Mouse (Mus musculus): ENCODE measurements at regions not wholly inside any gene's neighbourhood (a gene's known extent, or its start where the extent isn't known, plus 50 kb on each side); places are given as distances from the start of the nearest gene placed in this dataset.
"Not testable (repeated sequence)": the region's sequence is repeated elsewhere in the genome, so short reads cannot be mapped to it uniquely, and the experiment has no call there.

GRCm38 (mm10) chr17:63712937-63713336 is 149.9 kb upstream of the Fer start:
- DNase-seq: no peak

- DNase-seq: no peak
Measured at GRCm38 (mm10) chr17:63715687-63716086, 147.2 kb upstream of the Fer start.

GRCm38 (mm10) chr17:63716161-63716560 is 146.7 kb upstream of the Fer start:
- no peak for DNase-seq

GRCm38 (mm10) chr17:63717051-63717578 is 145.7 kb upstream of the Fer start:
- no peak for DNase-seq

- DNase-seq: no peak
Measured at GRCm38 (mm10) chr17:63718972-63719715, 143.7 kb upstream of the Fer start.

- no peak for DNase-seq
Measured at GRCm38 (mm10) chr17:63719771-63720170, 143.1 kb upstream of the Fer start.

GRCm38 (mm10) chr17:63720883-63721282 is 142.0 kb upstream of the Fer start:
- DNase-seq: no peak

GRCm38 (mm10) chr17:63722434-63723004 is 140.3 kb upstream of the Fer start:
- no peak for DNase-seq

GRCm38 (mm10) chr17:63738206-63738605 is 124.7 kb upstream of the Fer start:
- DNase-seq: no peak

GRCm38 (mm10) chr17:63739710-63740109 is 123.2 kb upstream of the Fer start:
- DNase-seq: no peak

GRCm38 (mm10) chr17:63749257-63749656 is 113.6 kb upstream of the Fer start:
- DNase-seq: not testable (repeated sequence)

GRCm38 (mm10) chr17:63754399-63754798 is 108.5 kb upstream of the Fer start:
- no peak for DNase-seq

- DNase-seq: no peak
Measured at GRCm38 (mm10) chr17:63757896-63758695, 104.8 kb upstream of the Fer start.

GRCm38 (mm10) chr17:63758817-63759404 is 104.0 kb upstream of the Fer start:
- DNase-seq: no peak

- DNase-seq: no peak
Measured at GRCm38 (mm10) chr17:63761058-63761457, 101.8 kb upstream of the Fer start.

- no peak for DNase-seq
Measured at GRCm38 (mm10) chr17:63771111-63771510, 91.8 kb upstream of the Fer start.

GRCm38 (mm10) chr17:63784381-63785116 is 78.3 kb upstream of the Fer start:
- no peak for DNase-seq

GRCm38 (mm10) chr17:63786444-63786843 is 76.4 kb upstream of the Fer start:
- DNase-seq: no peak

GRCm38 (mm10) chr17:63794352-63794751 is 68.5 kb upstream of the Fer start:
- no peak for DNase-seq

- no peak for DNase-seq
Measured at GRCm38 (mm10) chr17:63798381-63798780, 64.5 kb upstream of the Fer start.

- DNase-seq: no peak
Measured at GRCm38 (mm10) chr17:63798961-63799531, 63.8 kb upstream of the Fer start.

- no peak for DNase-seq
Measured at GRCm38 (mm10) chr17:63801411-63801810, 61.5 kb upstream of the Fer start.
